Mouse (Mus musculus) adrenal gland, postnatal 36 days (tissue): ENCODE measurements around the gene Tulp1. TPM values are rescaled to one million over a fixed set of nuclear protein-coding genes. Genes with fewer than 3 reads are reported as not detected.
"Not testable (repeated sequence)": the region's sequence is repeated elsewhere in the genome, so short reads cannot be mapped to it uniquely, and the experiment has no call there.

Experiments
- DNase-seq, 2 experiments: peaks; one replicate each; pipeline ENCODE4 v3.0.0; 2021; ENCODE audit warnings: mixed read lengths in 1 of 2
- total RNA-seq, 2 experiments: library from RNA; stranded (reverse); gene quantifications; 2 replicates each; pipeline ENCODE4 v1.2.3; 2021

Tulp1 gene
- total RNA-seq, 2 experiments from 2014 or later, result 0.43 TPM; not detected in 1

- DNase-seq, result no peak
Measured at GRCm38 (mm10) chr17:28369056-28369455, 4.0 kb upstream of the Tulp1 start.

DNA sequence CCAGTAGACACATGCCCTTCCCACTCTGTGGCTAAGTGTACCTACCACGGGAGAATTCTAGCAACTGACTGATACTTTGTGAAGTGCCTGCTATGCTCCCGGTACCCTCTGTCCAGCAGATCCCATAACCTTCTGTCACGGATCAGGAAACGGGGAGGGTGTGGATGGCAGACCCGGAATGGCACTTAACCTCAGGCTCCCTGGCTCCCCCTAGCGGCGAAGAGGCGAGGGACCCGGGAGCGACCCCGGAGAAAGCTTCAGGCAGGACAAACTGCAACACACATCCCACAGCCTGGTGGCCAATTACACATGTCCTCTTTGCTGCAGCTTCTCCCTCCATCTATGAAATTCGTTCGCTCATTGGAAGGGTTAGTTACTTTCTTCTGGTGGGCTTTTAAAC is 3.4 kb upstream of the Tulp1 start:
- peak; percentile 80 to 88 for DNase-seq

- no peak for DNase-seq
Measured at GRCm38 (mm10) chr17:28363507-28363906, 1.5 kb downstream of the Tulp1 start.

DNA sequence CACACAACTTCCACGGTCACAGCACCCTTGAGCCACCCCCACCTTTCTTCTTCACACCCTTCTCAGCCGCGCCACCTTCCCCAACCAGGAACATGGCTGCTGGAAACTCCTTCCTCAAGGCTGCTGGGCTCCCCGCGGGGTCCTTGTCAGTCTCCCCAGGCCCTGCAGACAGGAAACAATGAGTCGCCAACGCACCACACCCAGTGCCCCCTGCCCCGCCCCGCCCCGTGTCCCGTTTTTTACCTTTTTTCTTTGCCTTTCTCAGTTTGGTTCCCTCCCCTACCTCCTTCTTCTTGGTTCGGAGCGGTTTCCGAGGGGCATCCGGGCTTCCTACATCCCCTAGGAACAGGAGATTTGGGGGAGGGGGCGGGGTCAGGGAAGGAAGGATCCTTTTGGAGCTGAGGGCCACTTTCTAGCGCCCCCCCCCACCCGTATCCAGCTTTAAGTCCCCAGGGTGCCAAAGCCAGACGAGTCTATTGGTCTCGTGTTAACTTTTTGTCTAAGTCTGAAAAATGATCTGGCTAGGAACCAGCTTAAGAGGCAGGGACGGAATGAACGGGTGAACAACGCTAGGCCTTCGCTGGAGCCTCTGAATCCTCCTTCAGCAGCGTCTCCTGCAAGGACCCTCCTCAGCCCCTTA is 2.2 kb downstream of the Tulp1 start:
- DNase-seq, result no peak

- no peak for DNase-seq
Measured at GRCm38 (mm10) chr17:28361921-28362652, 2.9 kb downstream of the Tulp1 start.

DNA sequence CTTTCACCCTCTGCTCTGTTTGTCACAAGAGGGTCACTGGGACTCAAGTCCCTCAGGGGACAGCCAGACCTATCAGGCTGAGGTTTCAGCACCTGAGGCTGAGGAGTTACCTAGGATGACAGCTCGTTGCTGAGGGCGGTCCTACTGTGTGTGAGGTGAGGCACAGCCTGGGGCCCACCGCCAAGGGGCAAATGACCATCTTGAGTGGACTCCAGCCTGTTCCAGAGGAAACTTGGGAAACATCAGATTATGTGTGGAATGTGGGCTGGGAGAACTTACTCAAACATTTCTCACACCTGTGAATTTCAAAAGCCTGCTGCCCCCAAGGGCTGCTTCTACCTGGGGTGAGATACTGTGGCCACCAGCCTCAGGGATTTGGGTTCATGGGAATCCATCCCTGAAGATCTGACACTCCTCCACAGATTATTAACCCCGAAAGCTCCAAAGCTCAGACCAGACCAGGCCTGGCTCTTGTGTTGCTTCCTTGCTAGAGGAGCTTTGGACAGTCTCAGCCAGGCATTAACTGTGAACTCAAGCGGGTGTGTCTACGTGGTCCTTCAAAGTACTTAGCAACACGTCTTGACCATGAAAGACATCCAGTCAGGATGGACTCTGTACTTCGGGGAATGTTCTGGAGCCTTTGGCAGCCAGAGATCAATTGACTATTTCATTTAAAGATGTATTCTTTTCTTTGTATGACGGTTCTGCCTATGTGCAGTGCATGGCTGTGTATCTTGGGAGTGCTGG is 4.3 kb downstream of the Tulp1 start:
- DNase-seq, result no peak

- not testable (repeated sequence) for DNase-seq
Measured at GRCm38 (mm10) chr17:28358576-28359261, 6.3 kb downstream of the Tulp1 start.

- DNase-seq, result no peak
Measured at GRCm38 (mm10) chr17:28355871-28356270, 9.2 kb downstream of the Tulp1 start.

DNA sequence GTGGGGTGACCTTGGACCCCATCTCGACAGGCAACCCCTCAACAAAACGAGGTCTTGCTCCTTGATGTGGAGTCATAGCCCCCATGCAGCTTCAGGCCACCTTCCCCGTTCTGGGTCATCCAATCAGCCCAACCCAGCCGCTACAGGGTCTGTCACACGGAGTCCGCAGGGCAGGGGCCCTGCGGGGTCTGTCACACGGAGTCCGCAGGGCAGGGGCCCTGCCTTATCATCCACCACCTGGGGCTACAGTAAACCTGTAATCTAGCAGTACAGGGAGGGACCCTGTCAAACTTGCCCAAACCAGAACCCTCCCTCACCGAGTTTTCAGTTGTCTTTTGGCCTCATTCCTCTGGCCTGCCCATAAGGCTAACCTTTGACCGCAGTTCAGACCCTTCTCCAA is 13.0 kb downstream of the Tulp1 start:
- DNase-seq, result no peak

- DNase-seq, result no peak
Measured at GRCm38 (mm10) chr17:28351353-28351890, 13.6 kb downstream of the Tulp1 start.

DNA sequence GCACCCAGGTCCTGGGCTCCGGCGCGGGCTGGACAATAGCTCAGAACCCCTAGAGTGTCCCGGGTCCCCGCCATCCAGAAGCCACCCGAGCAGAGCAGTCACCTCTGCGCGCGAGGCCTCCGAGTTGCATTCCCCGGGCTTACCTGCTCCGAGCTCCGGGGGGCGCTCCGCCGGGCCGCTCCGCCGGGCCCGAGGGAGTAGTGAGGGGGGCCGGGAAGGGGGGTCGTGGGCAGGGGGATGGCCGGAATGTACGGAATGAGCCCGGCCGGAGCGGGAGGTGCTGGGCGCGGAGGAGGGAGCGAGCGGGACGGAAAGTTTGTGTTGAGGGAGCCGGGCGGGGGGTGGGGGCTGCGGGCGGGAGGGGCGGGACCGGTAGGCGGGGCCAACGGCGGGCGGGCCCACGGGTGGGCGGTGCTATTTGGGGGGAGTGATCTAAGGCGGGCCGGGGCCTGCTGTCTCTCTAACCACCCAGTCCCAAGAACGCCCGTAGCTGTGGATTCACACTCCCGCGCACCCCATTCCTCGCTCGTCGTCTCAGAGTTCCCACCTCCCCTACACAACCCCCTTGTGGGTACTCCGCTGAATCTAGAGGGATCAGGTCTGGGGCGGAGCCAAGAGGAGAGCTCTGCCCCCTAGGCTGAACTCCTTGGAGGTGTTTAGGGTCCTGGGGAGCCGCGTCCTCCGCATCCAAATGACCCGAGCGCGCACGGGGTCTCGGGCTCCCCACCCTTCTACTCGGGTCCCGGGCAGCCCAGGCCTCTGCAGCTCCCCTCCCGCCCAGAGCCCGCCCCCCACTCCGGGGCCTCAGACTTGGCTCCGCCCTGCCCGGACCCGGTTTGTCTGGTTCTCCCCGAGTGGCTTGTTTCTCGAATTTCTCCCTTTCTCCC is 14.3 kb downstream of the Tulp1 start, which contains the start of gene Tead3:
TSS of gene Tead3 (minus strand) at position 352 of the 887 bp plus-strand sequence.
- DNase-seq, result peak; percentile 84 to 88

- DNase-seq, result peak; percentile 66 to 73
Measured at GRCm38 (mm10) chr17:28349901-28350465, 15.0 kb downstream of the Tulp1 start.

- DNase-seq, result no peak
Measured at GRCm38 (mm10) chr17:28349264-28349880, 15.7 kb downstream of the Tulp1 start.

GRCm38 (mm10) chr17:28348211-28348610 is 16.8 kb downstream of the Tulp1 start:
- DNase-seq, result no peak

DNA sequence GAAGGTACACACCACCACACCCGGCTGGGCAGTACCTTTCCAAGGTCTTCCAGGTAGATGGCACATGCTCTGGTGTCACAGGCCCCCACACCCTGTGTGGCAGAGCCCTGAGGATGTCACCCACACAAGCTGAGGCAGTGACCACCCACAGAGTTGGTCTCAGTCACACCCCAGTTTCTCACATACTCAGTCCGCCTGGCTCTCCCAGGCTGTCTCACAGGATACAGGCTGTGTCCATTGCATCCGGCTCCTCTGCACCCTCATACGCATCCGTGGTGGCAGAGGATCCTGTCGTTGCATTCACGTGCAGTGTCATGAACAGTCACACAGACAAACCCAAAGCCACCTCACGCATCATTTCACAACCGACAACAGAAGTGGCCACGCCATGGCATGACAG is 17.7 kb downstream of the Tulp1 start:
- no peak for DNase-seq

GRCm38 (mm10) chr17:28345882-28346281 is 19.1 kb downstream of the Tulp1 start:
- DNase-seq, result no peak

DNA sequence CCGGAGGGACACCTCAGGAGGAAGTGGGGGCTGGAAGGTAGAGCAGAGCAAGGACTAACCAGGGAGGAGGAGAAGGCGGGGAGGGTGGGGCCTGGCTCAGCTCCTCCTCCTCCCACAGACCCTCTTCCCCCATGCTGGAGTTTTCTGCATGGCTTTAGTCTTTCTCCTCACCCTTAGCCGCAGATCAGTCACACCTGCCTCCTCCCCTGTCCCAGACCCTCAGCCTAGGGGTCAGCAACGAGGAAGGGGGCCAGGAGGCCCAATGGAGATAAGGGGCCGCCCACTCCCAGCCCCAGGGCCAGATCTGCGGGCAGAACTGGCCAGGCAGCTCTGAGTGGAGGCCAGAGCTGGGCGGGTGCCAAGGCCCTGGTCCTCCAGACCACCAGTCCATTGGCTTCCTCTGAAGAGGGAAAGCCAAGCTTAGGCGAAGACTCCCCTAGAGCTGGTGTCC is 19.7 kb downstream of the Tulp1 start:
- no peak for DNase-seq

- DNase-seq, result no peak
Measured at GRCm38 (mm10) chr17:28344670-28345069, 20.4 kb downstream of the Tulp1 start.

DNA sequence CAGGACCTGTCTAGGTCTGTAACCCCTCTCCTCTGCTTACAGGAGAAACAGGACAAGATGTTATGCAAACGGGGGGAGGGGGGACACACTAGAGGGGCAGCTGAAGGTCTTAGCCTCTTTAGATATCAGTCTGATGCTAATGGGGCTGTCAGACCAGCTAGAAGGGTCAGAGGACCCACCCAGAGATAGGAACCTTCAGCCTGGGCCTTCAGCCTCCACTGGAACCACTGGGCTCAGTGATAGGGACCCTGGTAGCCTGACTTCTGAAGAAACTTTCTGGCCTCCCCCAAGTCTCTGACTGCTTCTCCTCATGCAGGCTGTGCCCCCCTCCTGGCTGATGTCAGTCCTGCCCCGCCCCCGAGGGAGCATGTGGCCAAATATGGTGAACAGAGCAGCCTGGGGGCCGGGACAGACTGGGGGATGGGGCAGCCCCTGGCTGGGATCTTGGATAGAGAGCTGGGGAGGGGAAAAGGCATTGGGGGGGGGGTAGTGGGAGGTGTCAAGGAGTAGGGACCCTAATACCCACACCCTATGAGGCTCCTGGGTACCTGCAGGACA is 20.9 kb downstream of the Tulp1 start:
- DNase-seq, result no peak

- peak; percentile 78 to 87 for DNase-seq
Measured at GRCm38 (mm10) chr17:28341091-28341490, 23.9 kb downstream of the Tulp1 start.
